Mouse (Mus musculus) cerebellum, adult 9-10 months (tissue): ENCODE measurements around the gene Gosr2.

Source experiments
- DNase-seq: peaks from one replicate; pipeline ENCODE4 v3.0.0; 2022

Gene Gosr2

DNA sequence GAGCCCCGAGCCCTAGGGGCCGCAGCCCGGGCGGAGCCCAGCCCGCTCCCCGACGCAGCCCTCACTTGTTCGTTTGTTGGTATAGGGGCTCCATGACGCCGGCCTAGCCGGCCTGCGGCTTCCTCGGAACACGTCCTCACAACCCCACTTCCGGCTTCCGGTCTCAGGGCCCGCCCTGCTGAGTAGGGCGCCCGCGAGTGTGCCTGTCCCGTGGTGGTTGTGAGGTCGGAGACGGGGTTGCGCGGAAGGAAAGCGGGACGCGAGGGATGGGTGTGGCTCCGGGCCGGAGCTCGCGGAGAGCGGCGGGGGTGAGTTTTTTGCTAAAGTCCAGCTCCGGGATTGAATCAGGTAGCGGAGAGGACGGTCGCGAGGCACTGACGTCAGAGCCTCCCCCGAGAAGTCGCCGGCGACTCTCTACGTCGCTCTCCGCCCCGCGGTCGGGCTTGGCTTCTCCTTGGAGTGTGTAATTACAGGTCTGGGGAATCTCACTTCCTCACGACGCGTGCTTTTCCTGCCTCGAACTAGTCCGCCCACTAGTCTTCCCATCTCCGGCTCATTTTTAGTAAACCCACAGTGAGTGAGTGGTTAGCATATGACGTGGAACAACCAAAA is at the start of gene Gosr2:
Gosr2 (minus strand) TSS at position 334 of the 612 bp plus-strand sequence.
- DNase-seq = peak; percentile 87

DNA sequence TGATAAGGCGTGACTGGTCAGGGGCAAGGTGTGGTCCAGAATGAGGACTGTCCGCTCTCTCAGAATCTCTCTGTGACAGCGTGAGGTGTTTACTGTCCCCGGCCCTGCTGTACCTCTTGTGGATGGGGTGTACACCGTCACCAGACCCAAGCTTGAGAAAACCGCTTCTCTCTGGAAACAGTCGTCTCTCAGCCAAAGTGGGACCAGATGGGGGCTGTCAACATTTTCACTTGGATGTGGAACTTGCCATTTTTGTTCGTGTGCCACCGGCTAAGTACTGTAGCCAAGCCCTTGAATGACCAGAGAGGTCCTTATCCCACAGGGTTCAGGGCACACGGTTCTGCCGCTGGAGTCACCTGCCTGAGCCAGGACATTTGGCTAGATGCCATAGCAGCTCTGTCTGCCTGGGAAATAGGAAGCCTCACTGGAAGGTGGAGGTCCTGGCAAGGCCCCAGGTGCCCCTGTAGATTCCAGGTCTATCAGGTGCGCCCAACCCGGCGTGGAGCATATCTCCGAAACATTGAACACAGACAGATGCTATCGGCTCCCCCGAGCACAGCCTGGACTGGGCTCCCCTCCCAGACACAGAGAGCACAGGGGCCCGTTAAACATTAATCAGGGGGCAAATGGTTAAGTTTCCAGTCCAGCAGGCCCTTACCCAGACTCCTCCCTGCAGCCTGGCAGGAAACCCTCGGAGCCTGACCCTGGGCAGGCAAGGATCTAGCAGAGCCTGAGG is 37.5 kb upstream of the Gosr2 start:
- DNase-seq = no peak

DNA sequence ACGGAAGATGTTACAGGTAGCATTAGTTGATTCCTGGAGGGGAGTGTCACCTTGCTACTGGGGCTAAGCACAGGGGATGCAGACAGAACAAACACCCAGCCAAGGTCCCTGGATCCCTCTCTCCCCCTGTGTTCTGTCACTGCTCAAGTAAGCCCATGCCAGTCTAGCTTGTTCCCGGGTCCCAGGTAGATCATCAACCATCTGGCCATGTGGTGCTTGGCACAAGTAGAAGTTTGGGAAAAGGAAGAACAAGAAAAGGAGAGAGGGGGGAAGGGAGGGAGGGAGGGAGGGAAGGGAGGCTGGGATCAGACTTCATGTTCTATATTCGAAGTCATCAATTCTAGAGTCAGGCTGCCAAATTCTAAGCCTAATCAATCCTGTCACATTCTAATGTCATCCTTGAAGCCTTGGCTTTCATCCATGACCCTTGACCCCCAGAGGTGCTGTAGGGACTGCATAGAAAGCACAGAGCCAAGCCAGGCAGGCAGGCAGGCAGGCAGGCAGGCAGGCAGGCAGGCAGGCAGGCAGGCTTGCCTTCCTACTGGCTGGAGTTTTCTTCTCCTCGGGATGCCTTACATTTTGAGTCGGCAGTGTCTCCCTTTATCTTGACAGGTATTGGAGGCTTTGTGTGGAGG is 36.8 kb upstream of the Gosr2 start:
- no peak for DNase-seq

DNA sequence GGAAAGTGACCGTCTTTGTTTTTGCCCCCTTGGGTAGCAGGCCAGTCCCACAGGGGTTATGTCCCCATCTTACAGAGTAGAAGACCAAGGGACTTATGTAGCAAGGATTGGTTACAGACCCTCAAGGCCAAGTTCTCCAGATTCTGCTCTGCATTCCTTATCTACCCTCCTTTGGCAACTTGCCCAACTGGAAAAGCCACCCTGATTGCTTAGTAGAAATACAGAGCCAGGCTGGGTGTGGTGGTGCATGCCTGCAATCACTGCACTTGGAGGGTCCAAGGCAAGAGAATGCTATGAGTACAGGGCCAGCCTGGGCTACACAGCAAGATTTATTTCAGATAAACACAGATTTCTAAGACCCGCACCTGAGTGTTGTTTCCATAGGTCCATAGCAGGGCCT is 36.3 kb upstream of the Gosr2 start:
- no peak for DNase-seq

DNA sequence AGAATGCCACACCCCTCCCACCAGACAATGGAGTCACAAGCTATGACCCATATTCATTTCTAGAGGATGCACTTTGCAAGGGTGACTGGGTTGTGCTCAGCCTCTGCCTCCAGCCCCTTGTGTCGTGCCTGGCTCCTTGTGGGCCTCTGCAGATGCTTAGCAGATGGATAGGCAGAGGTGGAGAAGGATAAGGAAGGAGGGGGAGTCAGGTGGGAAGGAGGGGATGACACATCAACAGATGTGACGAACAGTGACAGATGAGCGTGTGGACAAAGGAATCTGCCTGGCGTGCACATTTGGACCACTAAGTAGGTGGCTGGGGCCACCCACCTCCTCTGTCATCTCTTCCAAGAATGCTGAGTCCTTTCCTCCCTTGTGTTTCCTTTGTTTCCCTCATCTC is 35.4 kb upstream of the Gosr2 start:
- DNase-seq = no peak

DNA sequence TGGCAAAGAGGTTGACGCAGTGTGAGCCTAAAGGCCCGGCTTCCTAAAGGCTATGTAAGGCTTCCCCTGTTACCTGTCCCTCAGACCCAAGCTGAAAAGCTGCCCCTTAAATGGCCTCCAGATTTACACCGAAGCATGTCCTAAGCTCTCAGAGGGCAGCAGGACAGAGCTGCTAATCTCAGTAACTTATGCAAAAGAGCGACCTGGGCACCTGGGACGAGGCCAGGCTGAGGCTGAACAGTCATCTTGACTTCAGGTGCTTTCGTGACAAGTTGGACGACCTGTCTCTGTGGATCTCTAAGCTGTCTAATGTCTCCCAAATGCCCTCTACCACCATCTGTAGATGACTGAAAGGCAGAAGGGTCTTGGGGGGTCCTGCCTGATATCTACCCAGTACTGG is 34.6 kb upstream of the Gosr2 start:
- no peak for DNase-seq

DNA sequence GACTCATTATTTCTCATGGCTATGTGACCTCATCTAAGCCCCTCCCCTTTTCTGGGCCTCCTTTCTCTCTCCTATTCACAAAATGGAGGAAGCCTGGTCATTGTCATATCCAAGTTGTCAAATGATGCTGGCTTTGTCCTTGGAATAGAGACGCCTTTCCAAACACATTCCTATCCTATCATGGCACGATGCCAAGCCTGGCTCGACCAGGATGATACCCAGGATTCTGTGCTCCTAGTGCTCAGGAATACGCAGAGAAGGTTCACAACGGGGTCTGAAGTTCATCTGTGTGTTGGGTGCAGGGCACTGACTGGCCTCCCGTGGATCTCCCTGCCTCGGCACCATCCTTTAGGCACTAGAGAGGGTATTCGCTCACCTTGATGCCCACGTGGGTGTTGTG is 33.9 kb upstream of the Gosr2 start:
- no peak for DNase-seq

DNA sequence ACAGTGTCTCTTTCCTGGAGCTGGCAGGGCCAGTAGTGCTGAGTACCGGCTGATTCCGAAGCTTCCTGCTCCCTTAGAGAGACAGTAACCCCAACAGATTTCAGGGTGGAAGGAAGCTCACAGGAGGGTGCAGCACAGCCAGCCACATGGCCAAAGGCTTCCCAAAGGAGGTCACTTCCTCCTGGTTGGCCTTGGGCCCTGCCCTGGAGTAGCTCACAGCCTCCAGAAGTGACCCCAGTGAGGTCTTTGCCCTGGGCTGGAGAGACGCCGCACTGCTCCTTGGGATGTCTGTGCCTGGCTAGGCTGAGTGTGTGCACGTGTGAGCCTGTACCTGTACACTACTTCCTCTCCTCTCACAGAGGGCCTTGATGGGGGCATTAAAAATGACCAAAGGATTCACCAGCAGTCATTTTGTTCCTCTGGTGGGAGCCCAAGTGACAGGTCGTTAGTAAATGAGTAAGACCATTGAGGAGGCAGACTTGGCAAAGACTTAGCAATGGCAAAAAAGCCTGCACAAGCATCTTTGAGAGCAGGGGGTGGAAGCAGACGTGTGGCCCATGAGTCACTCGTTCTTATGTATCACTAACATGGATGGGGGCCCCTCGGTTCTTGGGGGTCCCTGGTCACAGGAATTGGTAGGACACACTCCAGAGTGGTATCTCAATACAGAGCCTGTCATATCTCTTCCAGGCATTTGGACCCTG is 31.7 kb upstream of the Gosr2 start:
- DNase-seq = no peak

DNA sequence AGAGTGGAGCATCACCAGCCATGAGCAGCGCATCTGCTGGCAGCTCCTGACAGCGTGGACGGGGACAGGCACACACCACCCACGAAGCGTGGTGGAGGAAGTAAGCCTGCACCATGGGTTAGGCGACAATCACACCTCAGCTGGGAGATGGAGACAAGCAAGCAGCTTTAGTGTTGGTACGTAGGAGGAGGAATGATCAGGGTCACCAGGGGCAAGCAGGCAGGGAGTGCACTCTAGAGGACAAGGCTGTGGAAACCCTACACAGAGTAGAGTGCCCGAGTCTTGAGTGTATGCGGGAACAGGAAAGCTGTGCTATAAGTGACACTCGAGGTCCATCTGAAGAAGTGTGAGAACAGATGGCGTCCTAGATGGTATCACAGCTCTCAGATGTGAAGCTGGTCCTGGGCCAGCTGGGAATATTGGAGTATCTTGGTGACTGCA is 26.7 kb upstream of the Gosr2 start:
- DNase-seq = peak; percentile 31

DNA sequence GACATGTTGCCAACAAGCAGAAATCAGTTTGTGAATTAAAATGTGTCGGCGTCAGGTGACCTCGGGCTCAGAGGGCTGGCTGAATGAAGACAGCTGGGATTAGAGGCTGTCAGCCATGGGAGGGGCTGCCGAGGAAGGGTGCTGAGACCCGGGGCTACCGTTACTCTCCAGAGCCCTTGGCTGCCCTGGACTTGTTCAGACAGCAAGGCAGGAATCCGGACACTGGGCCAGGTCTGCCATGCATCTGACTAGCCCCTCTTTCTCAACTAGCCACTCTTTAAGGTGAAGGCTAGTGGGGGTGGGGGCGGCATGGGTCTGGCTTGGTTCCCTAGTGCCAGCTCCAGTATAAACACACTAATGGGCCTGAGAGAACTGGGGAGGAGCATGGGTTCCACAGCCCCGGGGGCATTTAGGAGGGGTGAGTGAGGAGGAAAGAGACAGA is 24.4 kb upstream of the Gosr2 start:
- DNase-seq = peak; percentile 41

DNA sequence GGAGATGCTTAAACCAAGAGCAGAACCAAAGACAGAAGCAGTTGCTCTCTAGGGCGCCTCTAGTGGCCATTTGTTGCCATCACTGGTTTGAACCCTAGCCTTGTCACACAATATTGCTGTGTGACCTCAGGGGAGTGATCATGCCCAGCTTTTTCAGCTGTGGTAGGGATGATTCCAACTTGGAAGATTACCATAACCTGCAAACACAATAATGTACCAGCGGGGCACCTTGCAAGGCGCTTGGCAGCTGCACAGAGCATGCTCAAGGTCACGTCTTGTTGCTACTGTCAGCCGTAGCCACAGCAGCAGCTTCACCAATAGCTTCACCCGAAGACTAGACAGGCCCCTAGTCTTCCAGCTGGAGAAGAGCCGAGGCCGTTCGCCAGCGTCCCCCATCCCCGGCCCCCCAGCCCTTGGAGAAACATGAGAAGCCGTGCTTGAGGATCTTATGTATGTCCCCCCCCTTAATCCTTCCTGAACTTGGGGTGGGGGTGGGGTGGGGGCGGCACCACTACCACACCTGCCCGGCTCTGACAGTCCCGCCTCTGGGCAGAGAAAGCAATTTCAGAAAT is 23.9 kb upstream of the Gosr2 start:
- peak; percentile 62 for DNase-seq

DNA sequence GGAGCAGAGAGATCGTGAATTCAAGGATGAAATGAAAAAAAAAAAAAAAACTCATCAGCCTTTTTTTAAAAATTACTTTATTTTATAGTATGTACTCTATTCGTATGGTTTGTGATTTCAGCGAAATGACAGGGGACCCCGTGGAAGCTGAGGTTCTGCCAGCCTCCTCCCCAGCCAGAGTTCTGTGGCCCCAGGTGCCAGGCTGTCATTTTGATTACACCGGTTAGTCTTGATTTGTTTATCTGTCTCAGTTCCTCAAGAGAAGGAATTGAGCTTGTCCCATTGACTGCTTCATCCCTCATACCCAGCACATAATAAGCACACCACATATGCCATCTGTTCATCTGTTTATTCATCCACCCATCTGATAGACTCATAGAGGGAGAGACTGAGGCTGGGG is 21.7 kb upstream of the Gosr2 start:
- no peak for DNase-seq

DNA sequence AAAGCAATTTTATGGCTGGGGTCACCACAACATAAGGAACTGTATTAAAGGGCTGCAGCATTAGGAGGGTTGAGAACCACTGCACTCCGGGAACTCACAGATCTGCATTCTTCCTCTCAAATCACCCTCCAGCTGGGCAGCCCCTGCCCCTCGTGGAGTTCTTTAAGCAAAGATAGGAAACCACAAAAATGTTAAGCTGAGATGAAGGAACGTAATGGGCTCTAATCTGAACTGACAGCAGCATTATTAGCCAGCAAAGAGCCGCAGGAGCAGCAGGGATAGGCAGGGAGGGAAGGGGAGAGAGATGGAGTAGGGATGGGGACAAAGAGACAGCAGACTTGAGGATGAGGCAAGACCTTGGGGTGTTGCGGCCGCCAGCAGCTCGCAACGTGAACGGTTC is 19.3 kb upstream of the Gosr2 start:
- no peak for DNase-seq

DNA sequence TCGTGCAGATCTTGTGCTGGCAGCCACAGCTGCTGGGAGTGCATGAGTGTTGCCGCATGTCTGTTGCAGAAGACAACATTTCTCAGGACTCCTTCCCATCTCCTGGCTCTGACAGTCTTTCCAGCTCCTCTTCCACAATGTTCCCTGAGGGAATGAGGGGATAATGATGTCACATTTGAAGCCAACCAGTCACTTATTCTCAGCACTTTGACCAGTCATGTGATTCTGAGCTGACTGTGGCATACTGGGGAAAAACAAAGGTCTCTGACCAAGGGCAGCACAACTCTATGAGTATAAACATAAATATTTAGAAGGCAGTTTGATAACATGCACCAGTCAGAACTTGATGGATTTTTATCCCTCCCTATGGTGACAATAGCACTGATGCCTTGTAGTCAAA is 16.4 kb upstream of the Gosr2 start:
- DNase-seq = no peak

DNA sequence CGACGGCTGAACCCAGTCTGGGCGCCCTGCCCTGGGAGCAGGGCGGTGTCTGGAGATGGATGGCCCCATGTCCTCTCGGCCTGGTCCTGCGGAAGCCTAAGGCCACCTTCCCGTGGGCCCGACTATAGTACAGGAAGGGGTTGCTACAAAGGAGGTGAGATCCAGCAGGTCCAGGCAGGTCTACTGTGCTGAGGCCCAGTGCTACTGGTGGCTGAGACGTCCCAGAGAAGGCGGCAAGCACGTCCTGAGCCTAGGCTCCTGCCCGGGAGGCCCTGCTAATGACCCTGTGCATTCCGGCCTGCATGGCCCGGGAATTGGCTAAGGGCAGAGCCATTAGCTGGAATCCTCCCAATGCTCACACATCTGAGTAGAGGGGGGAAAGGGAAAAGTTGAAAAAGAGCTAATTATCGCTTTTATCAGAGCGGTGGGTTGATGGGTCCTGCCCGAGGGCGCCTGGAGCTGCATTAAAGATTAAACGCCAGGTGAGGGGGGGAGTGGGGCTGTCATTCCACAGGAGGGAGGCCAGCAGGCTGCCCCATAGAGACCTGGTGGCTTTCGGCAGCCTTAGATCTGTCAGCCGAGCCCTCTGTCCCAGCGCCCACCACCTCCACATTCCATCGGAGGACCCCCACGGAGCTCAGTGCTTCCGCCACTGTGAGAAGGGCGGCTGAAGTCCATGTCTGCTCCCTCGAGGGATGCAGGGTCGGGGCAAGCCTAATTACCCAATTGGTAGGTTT is 14.3 kb upstream of the Gosr2 start:
- no peak for DNase-seq

DNA sequence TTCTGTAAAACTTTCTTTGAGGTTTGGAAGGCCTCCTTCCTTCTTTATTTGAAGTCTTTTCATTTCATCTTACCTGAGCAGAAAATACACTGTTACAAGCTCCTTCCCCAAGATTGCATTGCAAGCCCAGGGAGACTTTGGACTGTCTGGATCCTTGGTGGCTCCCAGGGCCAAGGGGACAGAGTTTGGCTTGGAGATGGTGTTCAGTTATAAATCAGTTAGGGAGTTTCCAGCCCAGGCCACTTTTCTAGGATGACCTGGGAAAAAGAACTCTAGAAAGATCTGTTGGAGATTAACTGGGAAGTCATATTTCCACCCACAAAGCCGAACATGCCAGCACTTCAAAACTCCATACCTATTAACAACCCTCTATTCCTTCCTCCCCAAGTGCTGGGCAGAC is 12.3 kb upstream of the Gosr2 start:
- DNase-seq = no peak

DNA sequence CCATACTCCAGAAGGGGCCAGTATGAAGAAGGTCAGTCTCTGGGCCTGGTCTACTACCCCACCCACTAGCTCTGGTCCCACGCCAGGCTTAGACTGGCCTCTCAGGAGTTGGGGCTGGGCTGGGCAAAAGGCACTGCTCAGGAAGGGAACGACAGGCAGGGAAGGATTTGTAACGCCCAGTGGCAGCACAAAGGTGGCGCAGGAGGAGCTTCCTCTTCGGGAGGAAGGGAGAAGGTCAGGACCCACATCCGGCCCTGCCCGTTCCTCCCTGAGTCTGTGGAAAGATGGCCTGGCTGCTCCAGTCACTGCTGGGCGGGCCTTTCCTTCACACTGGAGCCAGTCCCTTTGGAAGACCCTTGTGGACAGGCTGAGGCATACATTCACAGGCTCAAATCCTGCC is 9.3 kb upstream of the Gosr2 start:
- DNase-seq = no peak

DNA sequence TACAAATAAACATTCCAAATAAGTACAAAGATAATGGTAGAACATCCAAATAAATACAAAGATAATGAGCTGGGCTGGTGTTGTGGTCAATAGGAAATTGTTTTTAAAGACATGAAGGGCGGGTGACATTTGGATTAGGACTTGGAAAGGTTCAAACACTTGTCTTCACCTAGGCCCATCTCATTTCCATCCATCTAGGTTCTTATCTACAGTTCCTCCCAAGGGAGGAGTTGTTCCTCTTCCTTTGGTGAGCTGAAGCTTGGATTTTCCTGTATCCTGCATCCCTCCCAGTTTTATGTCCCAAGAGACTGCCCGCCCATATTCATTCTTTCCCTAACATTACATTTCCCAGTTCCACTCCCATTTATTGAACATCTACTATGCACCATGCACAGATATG is 528 bp upstream of the Gosr2 start:
- DNase-seq = no peak

DNA sequence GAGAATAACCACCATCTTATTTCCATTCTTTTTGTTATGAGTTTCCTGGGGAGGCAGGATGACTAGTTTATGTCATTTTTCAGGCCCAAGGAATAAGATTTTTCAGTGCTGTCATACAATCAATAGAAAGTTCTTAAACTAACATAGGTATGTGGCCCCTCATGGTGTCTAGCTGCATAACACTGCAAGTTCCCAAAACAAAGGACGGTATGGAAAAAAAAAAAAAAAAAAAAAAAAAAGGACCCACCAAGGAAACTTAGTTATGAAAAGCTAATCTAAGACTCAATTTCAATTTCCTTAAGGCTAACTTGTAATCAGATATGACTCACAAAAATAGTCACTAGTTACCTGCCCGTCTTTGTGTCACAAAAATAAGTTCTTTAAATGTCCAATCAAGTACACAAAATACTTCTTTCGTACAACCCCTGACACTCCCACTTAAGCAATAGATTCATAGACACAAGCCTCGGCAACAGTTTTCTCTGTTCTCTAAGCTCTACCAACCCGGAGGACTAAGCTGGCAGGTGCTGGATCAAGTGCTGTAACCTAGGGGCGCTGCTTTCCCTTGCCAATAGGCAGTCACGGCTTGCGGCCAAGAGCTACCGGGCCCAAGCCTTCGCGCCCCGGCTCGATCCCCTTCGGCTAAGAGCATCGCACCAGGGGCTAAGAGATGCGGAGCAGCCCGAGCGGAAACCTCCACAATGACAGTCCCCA is 690 bp downstream of the Gosr2 start:
- DNase-seq = no peak

DNA sequence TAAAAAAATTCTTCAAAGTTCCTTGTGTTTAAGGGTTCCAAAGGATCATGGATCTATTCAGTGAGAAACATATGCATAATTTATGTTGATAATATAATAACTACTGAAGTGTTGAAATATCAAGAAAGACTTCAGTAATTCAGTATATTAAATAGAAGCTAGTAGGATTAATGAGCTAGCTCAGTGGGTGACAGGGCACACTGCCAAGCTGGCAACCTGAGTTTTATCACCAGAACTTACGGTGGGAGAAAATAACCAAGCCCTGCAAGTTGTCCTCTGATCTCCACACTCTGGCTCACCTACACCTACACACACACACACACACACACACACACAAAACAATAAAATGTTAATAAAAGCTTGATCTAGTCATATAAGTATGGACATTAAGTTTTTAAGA is 4.5 kb downstream of the Gosr2 start:
- DNase-seq = peak; percentile 30

DNA sequence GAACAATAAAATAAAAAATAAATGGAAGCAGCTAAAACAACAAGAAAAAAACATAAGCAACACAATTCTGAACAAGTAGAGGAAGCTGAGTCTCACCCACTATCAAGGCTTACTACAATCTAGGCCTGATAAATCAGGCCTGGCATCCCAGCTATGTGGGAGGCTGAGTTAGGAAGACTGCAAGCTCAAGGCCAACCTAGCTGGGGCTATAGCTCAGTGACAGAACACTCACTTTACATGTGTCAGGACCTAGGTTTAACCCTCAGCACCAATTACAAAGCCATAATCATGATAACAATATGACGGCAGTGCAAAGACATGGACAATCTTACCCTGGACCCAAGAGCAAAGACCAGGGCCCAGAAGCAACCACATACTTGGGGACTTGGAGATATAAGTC is 6.7 kb downstream of the Gosr2 start:
- DNase-seq = no peak

DNA sequence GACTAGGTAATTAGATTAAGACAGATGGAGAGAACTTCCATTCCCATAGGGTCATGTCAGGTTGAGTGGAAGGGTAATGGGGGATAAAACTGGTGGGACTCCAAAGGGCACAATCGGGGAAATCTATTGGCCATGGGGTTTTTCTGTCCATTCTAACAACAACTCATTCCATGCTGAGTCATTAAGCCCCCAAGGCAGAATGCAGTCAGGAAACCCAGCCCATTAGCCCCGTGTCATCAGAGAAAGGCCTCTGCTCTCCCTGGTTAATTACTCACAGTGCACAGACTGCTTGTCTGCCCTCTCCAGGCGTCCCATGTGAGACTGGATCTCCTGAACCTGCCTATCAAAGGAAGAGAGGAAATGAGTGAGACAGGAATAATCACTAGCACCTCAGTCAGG is 8.7 kb downstream of the Gosr2 start:
- DNase-seq = no peak
